Mouse (Mus musculus) frontal cortex, postnatal 36 days (tissue): ENCODE results near the gene Cacng7.
A peak's percentile ranks its signal among the peaks of the same experiment; 100 is the strongest.

Source experiments
- DNase-seq, 2 experiments: peaks; one replicate each; pipeline ENCODE4 v3.0.0; 2022; ENCODE audit warnings: low spot score in 2 of 2

Gene Cacng7

DNA sequence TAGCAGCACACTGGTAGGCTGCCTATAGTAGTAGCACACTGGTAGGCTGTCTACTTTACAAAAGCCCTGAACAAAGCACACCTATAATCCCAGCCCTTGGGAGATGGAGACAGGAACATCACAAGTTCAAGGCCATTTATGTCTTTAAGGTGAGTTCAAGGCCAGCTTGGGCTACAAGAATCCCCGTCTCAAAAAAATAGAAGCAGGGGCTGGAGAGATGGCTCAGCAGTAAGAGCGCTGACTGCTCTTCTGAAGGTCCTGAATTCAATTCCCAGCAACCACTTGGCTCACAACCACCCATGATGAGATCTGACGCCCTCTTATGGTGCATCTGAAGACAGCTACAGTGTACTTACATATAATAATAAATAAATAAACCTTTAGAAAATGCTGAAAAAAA is 12.5 kb downstream of the Cacng7 start:
- DNase-seq: no peak

DNA sequence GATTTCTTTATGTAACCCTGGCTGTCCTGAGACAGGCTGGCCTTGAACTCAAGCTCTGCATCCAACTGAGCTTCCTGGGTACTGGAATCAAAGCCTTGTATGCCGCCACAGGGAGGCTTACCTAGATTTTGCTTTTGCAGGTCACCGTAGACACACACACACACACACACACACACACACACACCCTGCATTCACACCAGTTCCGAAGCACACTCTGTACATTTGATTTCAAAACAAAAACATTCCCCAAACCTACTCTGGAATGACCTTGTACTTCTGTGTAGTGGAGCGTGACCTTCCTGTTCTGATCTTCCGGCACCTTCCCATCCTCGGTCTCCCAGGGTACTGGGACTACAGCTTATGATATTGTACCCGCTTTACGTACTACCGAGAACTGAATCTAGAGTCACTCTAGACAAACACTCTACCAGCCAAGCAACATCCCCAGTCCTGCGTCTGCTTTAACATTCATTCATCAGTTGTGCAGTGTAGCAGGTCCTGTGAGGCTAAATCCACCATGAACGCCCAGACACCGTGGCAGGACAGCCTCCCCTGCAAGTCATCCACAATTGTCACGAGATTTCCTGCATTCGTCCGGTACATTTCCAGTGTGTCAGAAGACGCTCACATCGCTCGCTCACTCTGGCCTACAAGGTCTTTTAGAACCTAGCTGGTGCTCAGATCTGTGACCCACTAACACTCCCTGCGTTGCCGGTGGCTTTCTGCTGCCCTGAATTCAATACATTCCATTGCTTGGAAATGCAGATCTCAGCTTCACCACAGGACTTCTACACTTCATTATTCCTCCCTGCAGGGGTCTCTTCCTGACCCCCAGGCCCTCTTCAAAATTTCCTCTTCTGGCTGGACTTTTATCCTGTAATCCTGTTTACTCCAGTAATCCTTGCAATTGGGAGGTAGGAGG is 14.9 kb downstream of the Cacng7 start:
- no peak for DNase-seq

DNA sequence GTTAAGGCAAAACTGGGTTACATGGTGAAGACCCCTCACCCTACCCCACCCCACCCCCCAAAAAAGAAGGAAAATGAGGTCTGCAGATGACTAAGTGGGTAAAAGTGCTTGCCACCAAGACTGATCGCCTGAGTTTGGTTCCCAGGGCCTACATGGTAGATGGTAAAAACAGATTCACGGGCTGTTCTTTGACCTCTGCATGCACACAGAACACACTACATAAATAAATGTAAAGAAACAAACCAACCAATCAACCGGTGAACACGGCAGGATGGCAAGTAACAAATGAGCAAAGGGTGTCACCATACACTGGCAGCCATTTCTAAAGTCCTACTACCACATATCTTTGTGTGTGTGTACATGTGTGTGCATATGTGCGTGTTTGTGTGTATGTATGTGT is 15.6 kb downstream of the Cacng7 start:
- no peak for DNase-seq

DNA sequence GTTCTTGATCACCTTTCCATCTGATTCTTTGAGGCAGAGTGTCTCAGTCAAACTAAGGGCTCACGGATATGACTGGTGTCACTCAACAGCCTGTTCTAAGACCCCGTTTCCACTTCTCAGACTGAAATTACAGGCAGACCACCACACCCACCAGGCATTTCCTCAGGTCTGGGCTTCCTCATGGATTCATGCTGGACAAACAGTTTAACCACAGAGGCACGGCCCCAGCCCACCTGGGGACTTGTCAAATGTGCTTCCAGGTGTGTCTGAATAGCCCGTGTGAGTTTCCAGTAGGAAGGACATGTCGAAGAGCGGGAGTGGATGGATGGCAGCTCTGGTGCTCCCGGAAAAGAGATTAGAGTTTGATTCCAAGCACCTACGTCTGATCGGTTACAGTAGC is 17.0 kb downstream of the Cacng7 start:
- DNase-seq: no peak

DNA sequence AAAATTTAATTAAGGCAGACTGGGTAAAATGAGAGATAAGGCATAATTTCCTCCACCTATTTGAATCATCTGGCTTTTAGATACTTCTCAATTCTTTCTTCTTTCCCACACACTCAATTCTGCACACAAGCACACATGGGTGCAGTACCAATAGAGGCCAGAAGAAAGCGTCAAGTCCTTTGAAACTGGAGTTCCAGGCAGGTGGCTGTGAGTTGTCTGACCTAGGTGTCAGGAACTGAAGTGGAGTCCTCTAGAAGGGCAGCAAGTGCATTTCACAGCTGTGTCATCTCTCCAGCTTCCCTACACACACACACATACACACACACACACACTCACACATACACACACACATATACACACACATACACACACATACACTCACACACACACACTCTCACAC is 18.8 kb downstream of the Cacng7 start:
- DNase-seq: no peak

DNA sequence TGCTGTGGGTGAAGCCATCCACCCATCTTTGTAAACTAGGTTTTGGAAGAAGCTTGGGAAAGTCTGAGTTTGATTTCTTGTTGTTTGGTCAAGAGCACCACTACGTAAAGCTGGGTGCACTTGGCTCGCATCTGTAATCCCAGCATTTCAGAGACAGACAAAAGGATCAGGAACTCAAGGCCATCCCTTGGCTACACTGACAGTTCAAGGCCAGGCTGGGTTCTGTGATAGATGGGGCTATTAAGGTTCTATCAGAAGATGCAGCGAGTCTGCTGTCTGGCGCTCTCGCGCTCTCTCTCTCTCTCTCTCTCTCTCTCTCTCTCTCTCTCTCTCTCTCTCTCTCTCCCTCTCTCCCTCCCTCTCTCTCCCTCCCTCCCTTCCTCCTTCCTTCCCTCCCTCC is 22.1 kb downstream of the Cacng7 start:
- no peak for DNase-seq

DNA sequence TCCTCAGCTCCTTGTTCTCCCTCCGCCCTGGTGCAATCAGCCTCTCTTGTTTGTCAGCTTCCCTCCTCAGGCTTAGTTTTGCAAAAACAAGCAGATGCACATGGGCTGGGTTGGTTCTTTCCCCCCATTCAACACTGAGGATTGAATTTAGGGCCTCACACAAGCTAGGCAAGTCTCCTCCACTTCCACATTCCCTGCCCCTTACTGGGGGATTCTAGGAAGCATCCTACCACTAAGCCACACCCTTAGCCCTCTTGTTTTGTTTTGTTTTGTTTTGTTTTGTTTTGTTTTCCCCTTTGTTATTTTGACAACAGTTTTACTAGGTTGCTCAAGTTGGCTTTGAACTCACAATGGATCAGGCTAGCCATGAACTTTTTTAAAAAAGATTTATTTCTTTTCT is 27.9 kb downstream of the Cacng7 start:
- no peak for DNase-seq

DNA sequence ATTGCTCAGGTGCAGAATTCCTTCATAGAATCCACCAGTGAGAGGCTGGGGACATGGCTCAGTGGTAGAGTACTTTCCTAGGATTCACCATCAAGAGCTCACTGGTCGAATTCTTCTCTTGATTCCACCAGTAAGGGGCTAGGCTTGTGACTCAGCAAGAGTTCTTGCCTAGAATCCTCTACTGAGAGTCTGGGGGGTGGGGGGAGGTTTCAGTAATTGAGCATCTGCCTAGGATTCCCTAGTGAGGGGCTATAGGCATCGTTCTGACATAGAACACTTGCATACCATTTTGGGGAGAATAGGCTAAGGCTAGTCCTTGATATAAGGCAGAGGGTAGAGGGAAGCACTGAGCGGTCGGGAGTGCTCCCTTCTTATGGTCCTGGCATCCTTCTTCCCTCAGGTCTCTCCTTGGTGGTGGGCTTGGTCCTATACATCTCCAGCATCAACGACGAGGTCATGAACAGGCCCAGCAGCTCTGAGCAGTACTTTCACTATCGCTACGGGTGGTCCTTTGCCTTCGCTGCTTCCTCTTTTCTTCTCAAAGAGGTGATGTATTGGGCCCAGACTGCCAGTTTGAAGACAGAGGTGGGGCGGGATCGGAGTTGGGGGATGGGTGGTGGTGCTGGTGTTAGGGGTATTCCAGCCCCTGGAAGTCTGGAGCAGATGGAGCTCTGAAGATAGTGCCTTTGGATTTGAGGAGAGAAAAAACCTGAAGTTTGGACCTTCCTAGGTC is 33.0 kb downstream of the Cacng7 start:
- no peak for DNase-seq

DNA sequence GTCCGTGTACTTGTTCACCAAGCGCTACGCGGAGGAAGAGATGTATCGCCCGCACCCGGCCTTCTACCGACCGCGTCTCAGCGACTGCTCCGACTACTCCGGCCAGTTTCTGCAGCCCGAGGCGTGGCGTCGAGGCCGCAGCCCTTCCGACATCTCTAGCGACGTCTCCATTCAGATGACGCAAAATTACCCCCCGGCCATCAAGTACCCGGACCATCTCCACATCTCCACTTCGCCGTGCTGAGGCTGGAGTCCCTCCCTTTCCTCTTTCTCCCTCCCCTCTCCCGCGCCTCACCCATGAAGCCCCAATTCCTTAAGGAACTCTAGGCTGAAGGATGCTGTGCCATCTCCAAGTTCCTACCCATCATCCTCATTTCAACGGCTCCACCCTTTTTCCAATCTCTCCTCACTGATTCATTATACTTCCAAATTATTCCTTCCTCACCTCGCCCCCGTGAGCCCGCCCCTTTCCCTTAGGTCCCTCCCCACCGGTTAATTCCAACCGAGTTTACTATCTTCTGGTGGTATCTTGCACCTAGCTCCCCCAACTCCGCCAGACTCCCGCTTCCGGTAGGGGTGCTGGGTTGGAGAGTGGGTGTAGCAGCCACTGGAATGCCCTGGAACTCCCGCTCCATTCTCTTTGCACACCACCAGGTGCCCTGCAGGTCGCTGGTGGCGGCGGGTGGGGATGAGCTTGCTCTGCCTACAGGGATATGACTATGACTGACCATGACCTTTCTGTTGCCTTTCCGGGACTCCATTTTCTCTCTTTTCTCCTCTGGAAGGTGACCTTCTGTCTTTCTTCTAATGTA is 34.2 kb downstream of the Cacng7 start:
- no peak for DNase-seq

DNA sequence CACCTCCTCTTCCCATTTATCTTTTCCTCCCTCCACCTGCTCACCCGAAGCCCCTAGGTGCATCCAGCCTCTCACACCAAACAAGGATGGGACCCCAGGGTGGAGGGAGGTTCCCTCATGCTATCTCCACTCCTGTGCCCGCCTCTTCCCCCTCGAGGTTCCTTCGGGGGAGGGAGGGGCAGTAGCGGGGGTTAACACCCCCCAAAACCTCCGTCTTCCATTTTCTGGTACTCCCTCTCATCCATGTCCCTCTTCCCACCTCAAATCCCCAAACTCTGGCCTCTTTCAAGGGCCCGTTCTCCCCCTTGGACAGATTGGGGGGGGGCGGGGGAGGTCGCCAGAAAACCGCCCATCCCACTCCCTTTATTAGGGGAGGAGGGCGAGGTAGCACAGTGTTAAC is 34.8 kb downstream of the Cacng7 start:
- DNase-seq: no peak

DNA sequence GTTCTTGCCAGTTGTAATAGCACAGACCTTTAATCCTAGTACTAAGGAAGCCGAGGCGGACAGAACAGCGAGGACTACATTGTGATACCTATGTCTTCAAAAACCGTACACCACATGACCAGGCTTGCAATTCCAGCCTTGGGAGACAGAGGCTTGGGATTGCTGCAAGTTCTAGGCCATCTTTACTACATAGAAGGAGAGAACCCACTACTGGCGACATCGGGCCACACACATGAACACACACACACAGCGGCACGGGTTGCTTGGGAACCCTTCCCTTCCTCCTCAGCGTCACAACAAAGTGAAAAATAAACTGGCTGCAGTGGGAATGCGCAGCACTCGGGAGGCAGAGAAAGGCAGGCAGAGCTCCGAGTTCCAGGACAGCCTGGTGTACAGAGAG is 35.6 kb downstream of the Cacng7 start:
- DNase-seq: no peak

DNA sequence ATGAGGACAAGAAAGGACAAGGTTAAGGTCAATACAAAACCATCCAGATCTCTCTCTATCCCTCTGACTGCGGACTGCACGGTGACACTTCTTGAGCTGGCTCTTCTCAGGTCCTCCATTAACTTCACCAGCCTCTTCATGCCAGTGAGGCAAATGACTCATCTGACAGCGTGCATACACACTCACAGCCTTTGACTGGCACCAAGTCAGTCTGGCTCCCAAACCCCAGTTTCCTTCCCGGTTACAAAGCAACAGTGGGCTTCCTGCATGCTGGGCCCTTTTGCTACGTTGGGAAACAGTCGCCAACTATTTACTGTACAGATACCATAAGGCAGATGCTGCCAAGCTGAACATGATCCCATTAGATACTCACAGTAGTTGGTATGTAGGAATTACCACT is 36.4 kb downstream of the Cacng7 start:
- no peak for DNase-seq

DNA sequence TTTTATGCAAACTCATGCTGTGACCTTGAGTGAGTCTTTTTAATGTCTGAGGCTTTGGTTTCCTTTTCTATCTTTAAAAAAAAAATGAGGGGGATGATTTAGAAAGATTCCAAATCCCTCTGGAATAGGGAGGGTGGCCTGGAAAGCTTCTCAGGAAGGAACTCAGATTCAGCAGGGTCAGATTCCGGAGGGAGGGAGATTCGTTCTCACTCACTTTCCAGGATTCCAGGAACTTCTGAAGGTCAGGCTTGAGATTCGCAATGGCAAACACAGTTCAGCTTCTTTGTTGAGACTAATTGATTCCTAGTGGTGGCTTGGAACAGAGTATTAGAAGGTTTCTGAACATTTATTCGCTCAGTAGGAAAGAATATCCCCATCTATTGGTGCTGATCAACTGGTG is 37.7 kb downstream of the Cacng7 start:
- DNase-seq: no peak

DNA sequence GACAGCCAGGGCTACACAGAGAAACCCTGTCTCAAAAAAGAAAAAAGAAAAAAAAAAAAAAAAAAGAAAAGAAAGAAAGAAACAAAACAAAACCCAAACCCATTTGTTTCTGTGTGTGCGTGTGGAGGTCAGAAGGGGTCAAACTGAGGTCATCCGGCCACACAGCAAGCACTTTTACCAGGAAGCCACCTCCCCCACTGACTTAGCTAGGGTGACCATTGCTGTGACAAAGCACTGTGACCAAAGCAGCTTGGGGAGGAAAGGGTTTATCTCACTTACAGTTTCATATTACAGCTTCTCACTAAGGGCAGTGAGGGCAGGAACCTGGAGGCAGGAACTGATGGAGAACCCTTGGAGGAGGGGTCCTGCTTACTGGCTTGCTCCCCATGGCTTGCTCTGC is 39.6 kb downstream of the Cacng7 start:
- no peak for DNase-seq

DNA sequence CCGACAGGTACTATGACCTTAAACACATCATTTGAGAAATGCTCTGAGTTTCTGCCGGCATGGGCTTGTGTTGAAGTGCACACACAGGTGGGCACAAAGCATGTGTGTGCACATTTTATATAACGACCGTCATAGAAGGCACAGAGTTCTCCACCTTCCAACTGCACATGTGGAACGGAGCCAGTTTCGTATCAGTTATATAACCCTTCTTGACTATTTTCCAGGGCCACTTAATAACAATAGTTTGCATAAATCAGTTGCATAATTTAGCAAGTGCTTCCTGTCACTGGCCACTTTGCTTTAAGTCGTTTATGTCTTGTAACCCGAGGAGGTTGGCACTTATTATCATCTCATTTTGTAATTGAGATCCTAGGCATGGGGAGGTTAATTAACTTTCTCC is 41.0 kb downstream of the Cacng7 start:
- DNase-seq: no peak

DNA sequence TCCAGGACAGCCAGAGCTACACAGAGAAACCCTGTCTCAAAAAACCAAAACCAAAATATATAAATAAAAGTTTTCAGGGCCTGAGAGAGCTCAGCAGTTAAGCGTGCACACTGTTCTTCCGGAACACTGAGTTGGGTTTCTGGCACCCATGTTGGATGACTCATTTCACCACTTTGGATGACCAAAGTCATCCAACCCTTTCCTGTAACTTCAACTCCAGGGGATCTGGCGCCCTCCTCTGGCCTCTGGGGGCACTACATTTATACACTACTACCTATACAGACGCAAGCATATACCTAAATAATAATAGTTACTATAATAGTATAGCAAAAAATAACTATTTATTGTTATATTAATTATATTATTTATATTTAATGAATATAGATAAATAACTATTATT is 44.1 kb downstream of the Cacng7 start:
- peak in 1 of 2 experiments; percentile 47 for DNase-seq

DNA sequence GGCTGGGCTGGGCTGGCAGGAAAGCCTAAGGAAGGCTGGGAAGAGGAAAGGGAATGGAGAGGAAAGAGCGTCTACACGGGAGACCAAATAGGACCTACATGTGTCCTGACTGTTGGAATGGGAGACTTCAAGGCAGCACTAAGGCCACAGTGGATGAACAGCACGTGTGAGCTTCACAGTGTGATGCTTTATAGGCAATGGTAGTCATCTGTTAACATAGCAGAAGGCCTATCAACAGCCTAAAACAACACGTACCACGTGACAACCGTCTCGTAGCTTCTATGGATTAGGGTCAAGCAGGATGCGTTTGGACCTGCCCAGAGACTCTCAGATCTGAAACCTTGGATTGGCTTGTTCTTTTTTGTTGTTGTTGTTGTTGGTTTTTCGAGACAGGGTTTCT is 49.4 kb downstream of the Cacng7 start:
- DNase-seq: no peak

DNA sequence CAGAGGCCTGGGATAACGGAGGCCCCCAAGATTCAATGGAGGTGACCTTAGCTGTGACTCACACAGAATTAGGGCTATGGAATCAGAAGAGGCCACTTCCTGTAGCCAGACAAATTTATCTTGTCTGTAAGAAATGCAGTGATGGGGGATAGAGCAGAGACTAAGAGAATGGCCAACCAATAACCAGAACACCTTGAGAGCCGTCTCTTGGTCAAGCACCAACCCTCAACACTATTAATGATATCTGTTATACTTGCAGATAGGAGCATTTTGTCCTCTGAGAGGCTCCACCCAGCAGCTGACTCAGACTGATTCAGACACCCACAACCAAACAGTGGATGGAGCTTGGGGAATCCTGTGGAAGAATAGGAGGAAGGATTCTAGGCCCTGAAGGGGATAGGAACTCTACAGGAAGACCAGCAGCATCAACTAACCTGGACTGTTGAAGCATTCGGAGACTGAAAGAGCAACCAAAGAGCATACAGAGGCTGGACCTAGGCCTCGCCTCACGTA is 52.1 kb downstream of the Cacng7 start:
- DNase-seq: no peak

DNA sequence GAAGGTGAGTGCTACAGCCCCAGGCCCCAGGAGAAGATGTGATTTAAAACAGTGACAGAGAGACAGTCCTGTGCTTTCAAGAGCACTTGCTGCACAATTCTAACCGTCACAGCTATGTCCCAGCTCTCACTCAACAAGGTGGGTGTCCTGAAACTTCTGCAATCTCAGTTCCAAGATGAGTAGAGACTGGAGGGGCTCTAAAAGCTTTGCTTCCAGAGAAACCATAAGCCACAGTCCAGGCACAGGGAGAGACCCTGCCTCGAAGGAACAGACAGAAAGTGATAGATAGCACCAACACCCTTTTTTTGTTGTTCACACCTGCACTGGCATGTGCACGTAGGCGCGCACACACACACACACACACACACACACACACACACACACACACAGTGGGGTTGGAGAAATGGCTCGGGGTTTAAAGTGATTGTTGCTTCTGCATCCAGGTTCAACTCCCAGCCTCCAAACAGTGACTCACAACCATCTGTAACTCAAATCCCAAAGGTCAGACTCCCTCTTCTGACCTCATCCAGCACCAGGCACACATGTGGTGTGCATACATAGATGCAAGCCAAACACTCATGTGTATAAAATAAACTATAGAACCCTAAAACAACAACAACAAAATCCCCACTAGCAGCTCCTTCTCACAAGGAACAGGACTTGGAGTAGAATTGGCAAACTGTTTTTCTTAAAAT is 53.4 kb downstream of the Cacng7 start:
- no peak for DNase-seq

DNA sequence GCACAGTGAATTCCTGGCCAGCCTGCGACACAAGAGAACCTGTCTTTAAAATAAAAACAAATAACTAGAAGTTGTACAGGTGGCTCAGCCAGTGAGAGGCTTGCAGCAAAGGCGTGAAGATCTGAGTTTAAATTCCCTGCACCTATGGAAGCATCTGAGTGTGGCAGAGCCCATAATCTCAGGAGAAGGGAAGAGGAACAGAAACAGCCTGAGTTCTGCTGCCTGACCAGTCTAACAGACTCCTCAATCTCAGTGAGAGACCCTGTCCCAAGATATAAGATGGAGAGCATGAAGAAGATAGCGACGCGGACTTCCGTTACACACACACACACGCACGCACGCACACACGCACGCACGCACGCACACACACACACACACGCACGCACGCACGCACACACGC is 55.0 kb downstream of the Cacng7 start:
- DNase-seq: no peak

DNA sequence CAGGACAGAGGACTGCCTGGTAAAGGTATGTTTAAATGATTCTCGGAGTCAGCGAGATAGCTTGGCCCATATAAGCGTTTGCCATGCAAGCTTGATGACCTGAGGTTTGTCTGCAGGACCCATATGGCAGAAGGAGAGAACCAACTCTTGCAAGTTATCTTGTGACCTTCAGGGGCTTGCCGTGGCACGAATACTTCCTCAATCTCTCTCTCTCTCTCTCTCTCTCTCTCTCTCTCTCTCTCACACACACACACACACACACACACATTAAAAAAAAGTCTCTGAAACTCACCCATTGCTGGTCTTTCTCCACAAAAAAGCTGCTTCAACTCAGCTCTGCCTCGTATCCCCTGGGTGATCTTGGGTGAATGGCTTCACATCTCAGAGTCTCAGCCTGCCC is 56.1 kb downstream of the Cacng7 start:
- no peak for DNase-seq
